Mouse (Mus musculus): ENCODE data around the gene Nfil3. TPM values are rescaled to one million over a fixed set of nuclear protein-coding genes. Genes with fewer than 3 reads are reported as not detected.

Gene Nfil3
- total RNA-seq (2021) = 10 to 100 TPM; 15.7 to 39.9 TPM
- long read RNA-seq, experiment 1, transcript Nfil3-201 (2 exons, 2,026 nt) = major isoform, 34 of 45 reads
- long read RNA-seq, experiment 1, partial matches to known transcripts = 9 of 45 reads
- long read RNA-seq, experiment 1, other reads (novel, unspliced or antisense) = 2 of 45 reads
- long read RNA-seq, experiment 2, transcript Nfil3-201 (2 exons, 2,026 nt) = major isoform, 31 of 45 reads
- long read RNA-seq, experiment 2, partial matches to known transcripts = 0 of 45 reads
- long read RNA-seq, experiment 2, other reads (novel, unspliced or antisense) = 14 of 45 reads

GRCm38 (mm10) chr13:52980951-52981421 lies at the start of gene Nfil3:
TSS of gene Nfil3 (minus strand) at chr13:52981073.
- DNase-seq = peak; percentile 81
- intact Hi-C loops (cut with DNase I; ENCODE audit: low total_unique reads) = no loop called here

GRCm38 (mm10) chr13:53024285-53024684 lies 43.4 kb upstream of the Nfil3 start:
- DNase-seq = no peak
- intact Hi-C loops (cut with DNase I; ENCODE audit: low total_unique reads) = no loop called here

GRCm38 (mm10) chr13:53020282-53020681 lies 39.4 kb upstream of the Nfil3 start:
- intact Hi-C loops (cut with DNase I; ENCODE audit: low total_unique reads) = no loop called here
- no peak for DNase-seq

GRCm38 (mm10) chr13:53019532-53019931 lies 38.7 kb upstream of the Nfil3 start:
- no peak for DNase-seq
- intact Hi-C loops (cut with DNase I; ENCODE audit: low total_unique reads) = loop anchor here (10.0 kb wide), 1 partner anchor 75 kb away; no protein-coding TSS in a partner anchor

GRCm38 (mm10) chr13:53018976-53019375 lies 38.1 kb upstream of the Nfil3 start:
- no peak for DNase-seq
- intact Hi-C loops (cut with DNase I; ENCODE audit: low total_unique reads) = loop anchor here (10.0 kb wide), 1 partner anchor 76 kb away; no protein-coding TSS in a partner anchor

GRCm38 (mm10) chr13:53017983-53018382 lies 37.1 kb upstream of the Nfil3 start:
- intact Hi-C loops (cut with DNase I; ENCODE audit: low total_unique reads) = loop anchor here (10.0 kb wide), 1 partner anchor 77 kb away; no protein-coding TSS in a partner anchor
- DNase-seq = no peak

GRCm38 (mm10) chr13:53017117-53017516 lies 36.2 kb upstream of the Nfil3 start:
- intact Hi-C loops (cut with DNase I; ENCODE audit: low total_unique reads) = loop anchor here (10.0 kb wide), 1 partner anchor 78 kb away; no protein-coding TSS in a partner anchor
- no peak for DNase-seq

GRCm38 (mm10) chr13:53011426-53011825 lies 30.6 kb upstream of the Nfil3 start:
- intact Hi-C loops (cut with DNase I; ENCODE audit: low total_unique reads) = loop anchor here (10.0 kb wide), 1 partner anchor 83 kb away; no protein-coding TSS in a partner anchor
- DNase-seq = no peak

- DNase-seq = peak; percentile 66
- intact Hi-C loops (cut with DNase I; ENCODE audit: low total_unique reads) = no loop called here
Observed at GRCm38 (mm10) chr13:53008489-53009184, 27.8 kb upstream of the Nfil3 start.

- DNase-seq = peak; percentile 39
- intact Hi-C loops (cut with DNase I; ENCODE audit: low total_unique reads) = no loop called here
Observed at GRCm38 (mm10) chr13:53007781-53008180, 26.9 kb upstream of the Nfil3 start.

- no peak for DNase-seq
- intact Hi-C loops (cut with DNase I; ENCODE audit: low total_unique reads) = no loop called here
Observed at GRCm38 (mm10) chr13:53003286-53003685, 22.4 kb upstream of the Nfil3 start.

- intact Hi-C loops (cut with DNase I; ENCODE audit: low total_unique reads) = no loop called here
- DNase-seq = no peak
Observed at GRCm38 (mm10) chr13:53001511-53001935, 20.6 kb upstream of the Nfil3 start.

- intact Hi-C loops (cut with DNase I; ENCODE audit: low total_unique reads) = no loop called here
- no peak for DNase-seq
Observed at GRCm38 (mm10) chr13:53000481-53000880, 19.6 kb upstream of the Nfil3 start.

GRCm38 (mm10) chr13:52998541-52998940 lies 17.7 kb upstream of the Nfil3 start:
- intact Hi-C loops (cut with DNase I; ENCODE audit: low total_unique reads) = loop anchor here (10.0 kb wide), 1 partner anchor 86 kb away; no protein-coding TSS in a partner anchor
- DNase-seq = no peak

GRCm38 (mm10) chr13:52997806-52998205 lies 16.9 kb upstream of the Nfil3 start:
- DNase-seq = no peak
- intact Hi-C loops (cut with DNase I; ENCODE audit: low total_unique reads) = loop anchor here (10.0 kb wide), 1 partner anchor 87 kb away; no protein-coding TSS in a partner anchor

- intact Hi-C loops (cut with DNase I; ENCODE audit: low total_unique reads) = loop anchor here (10.0 kb wide), 1 partner anchor 89 kb away; no protein-coding TSS in a partner anchor
- DNase-seq = no peak
Observed at GRCm38 (mm10) chr13:52996201-52996600, 15.3 kb upstream of the Nfil3 start.

- no peak for DNase-seq
- intact Hi-C loops (cut with DNase I; ENCODE audit: low total_unique reads) = loop anchor here (10.0 kb wide), 1 partner anchor 90 kb away; no protein-coding TSS in a partner anchor
Observed at GRCm38 (mm10) chr13:52994197-52994881, 13.5 kb upstream of the Nfil3 start.

GRCm38 (mm10) chr13:52990139-52990538 lies 9.3 kb upstream of the Nfil3 start:
- intact Hi-C loops (cut with DNase I; ENCODE audit: low total_unique reads) = loop anchor here (10.0 kb wide), 1 partner anchor 95 kb away; no protein-coding TSS in a partner anchor
- no peak for DNase-seq

GRCm38 (mm10) chr13:52989005-52989404 lies 8.1 kb upstream of the Nfil3 start:
- no peak for DNase-seq
- intact Hi-C loops (cut with DNase I; ENCODE audit: low total_unique reads) = loop anchor here (5.0 kb wide), 1 partner anchor 327 kb away; no protein-coding TSS in a partner anchor

Measured in gastrocnemius, postnatal 14 days (tissue).